Mouse (Mus musculus) splenic B cell, adult 2 months (primary cell): ENCODE data around the gene Susd1.
A peak's percentile ranks its signal among the peaks of the same experiment; 100 is the strongest.
"Not testable (repeated sequence)": the region's sequence is repeated elsewhere in the genome, so short reads cannot be mapped to it uniquely, and the experiment has no call there.

Experiments
- DNase-seq: peaks from one replicate; pipeline ENCODE4 v3.0.0-alpha.2; 2011; ENCODE audit warnings: low read depth, low spot score
- H3K27me3 ChIP-seq: 2 replicates; pipeline ENCODE4 v1.6.1; 2012; ENCODE audit warnings: mild to moderate bottlenecking, low read length, moderate library complexity, mixed read lengths; ENCODE audit not compliant: control insufficient read depth, poor library complexity, insufficient read depth, severe bottlenecking
- H3K36me3 ChIP-seq: 2 replicates; pipeline ENCODE4 v1.6.1; 2012; ENCODE audit warnings: mild to moderate bottlenecking, low read length, moderate library complexity, mixed read lengths; ENCODE audit not compliant: control insufficient read depth, poor library complexity, insufficient read depth, severe bottlenecking

The Susd1 gene

DNA sequence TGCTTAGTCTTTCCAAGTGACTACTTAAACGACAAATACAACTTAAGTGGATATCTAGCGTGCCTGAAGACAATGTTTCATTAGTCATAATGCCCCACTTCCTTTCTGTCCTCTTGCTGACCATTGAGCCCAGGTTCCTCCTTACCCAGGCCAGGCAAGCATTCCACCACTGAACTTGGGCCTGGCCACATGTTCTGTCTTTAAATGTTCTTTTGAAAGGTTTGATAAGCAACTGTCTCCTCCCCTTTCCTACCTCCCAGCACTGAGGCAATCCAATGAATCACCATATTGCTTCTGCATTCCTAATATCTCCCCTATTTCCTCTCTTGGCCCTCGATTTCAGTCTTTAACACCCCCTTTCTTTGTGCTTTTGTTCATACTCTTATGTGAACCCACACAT is 143.8 kb downstream of the Susd1 start:
- DNase-seq: no peak
- no peaks in the 10 kb centered on the region for H3K27me3 ChIP-seq
- 0 out of 2 replicates have a peak, but pooled peaks cover 3% of the 10 kb centered on the region for H3K36me3 ChIP-seq

DNA sequence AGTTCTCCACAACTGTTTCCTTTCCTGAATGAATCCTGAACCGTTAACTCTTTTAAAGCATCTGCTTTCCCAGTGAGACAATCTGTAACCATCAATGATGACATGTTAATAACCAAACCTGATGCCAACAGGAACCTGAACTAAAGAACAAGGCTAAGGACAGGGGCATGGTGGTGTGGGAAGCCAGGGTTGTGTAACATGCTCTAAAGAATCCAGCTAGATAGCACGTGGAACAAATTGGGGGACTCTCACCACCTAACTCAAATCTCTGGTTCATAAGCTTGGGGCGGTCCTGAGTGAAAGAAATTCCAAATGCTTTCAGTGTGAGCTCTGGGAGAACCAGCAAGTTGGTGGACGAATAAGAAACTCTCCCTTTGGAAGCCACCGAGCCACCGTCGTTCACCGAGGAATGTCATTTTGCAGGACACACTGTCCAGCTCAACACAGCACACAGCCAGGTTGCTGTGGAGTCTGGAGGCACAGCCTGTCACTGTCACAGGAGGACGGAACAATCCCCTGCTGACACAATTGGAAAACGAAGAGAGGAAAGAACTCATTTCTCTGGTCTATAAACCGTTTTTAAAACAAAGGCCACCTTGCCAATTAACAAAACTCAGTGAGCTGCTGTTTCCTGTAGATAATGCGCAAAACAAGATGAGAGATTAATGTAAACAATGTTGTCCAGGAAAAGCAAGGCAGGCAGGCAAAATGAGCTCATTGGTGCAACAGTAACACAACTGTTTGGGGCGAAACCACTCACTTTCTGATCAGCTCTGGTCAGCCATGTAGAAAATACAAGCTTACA is 146.3 kb downstream of the Susd1 start:
- no peaks in the 10 kb centered on the region for H3K27me3 ChIP-seq
- DNase-seq: no peak
- 0 out of 2 replicates have a peak, but pooled peaks cover 2% of the 10 kb centered on the region for H3K36me3 ChIP-seq

DNA sequence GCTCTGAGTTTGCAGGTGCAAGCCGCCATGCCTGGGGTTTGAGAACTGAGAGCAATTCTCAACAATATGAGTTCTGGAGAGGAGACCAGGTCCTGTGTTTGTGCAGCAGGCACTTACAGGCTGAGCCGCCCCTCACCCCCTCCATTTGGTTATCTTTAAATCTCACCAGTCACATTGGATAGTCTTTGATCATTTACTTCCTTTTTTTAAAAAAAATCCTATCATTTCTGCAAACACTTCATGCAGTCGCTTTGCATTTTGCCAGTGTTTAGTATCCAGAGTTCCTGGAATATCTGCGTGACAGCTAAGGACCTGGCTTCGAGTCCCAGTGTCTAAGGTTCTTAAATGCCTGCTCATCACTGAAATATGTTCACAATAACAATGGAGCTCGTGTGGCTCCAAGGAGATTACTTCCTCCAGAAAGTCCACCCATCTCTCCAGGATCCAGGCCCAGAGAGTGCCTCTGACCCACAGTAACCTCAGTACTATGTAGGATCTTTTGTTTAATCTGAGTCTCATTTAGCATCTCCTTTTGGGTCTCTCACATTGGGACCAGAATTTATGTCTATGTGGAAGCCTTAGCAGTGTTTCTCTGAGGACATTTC is 147.4 kb downstream of the Susd1 start:
- Histone ChIP-seq H3K27me3 (no peaks in the 10 kb centered on the region), H3K36me3 (0 out of 2 replicates have a peak, but pooled peaks cover 2% of the 10 kb centered on the region)
- DNase-seq: no peak

- peak; percentile 75 for DNase-seq
- peaks cover 2% of the 10 kb centered on the region; the same call in 1 of the 2 replicates for H3K36me3 ChIP-seq
- no peaks in the 10 kb centered on the region for H3K27me3 ChIP-seq
Observed at GRCm38 (mm10) chr4:59287103-59287502, 151.3 kb downstream of the Susd1 start.

DNA sequence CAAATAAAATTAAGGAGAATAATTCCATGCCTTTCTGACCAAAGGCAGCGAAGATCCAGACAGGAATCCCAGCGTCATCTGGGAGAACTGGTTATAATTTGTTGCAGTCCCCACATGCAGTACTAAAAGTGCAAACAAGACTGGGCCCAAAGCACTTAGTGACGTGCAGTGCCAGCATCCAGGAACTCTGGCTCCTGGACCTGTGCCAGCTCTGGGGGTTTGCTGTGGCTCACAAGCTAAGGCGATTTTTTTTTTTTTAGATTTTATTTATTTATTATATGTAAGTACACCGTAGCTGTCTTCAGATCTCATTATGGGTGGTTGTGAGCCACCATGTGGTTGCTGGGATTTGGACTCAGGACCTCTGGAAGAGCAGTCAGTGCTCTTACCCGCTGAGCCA is 152.1 kb downstream of the Susd1 start:
- not testable (repeated sequence) for H3K36me3 ChIP-seq, H3K27me3 ChIP-seq
- peak; percentile 34 for DNase-seq

DNA sequence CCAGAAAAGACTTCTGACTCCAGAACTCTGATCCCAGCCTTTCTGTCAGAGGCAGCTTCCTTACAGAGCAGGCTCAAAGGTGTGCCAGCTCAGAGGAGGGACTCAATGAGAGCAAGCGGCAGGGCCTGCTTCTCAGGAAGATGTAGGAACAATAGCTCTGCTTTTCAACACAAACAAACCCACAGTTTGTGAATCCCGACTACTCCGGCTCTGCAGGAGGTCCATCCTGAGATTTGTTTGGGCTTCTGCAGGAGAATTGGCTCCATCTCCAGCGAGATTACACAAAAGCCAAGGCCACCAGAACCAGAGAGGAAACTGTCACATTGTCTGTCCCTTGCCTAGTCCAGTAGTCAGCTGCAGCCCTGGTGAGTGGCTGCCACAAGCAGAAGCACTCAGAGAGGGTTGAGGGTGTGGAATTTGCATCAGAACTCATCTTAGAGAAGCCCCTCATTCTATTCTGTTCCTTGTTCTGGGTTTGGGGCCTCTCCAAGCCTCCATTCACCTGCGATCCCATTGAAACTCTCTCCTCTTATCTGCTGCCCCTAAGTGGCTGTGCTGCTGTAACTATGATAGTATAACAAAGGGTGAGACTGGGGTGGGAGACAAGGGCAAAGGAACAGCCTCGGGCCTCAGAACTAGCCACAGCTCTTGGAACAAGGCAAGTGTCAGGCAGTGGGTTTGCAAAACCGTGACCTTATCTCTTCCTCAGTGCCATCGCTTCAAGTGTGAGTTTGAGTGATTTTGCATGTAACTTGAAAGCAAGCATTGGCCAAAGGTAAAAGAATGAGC is 155.5 kb downstream of the Susd1 start:
- Histone ChIP-seq H3K27me3 (no peaks in the 10 kb centered on the region), H3K36me3 (no peaks in the 10 kb centered on the region; the same call in 1 of the 2 replicates)
- DNase-seq: no peak

- no peaks in the 10 kb centered on the region for H3K27me3 ChIP-seq
- DNase-seq: no peak
Observed at GRCm38 (mm10) chr4:59282137-59282536, 156.3 kb downstream of the Susd1 start.

DNA sequence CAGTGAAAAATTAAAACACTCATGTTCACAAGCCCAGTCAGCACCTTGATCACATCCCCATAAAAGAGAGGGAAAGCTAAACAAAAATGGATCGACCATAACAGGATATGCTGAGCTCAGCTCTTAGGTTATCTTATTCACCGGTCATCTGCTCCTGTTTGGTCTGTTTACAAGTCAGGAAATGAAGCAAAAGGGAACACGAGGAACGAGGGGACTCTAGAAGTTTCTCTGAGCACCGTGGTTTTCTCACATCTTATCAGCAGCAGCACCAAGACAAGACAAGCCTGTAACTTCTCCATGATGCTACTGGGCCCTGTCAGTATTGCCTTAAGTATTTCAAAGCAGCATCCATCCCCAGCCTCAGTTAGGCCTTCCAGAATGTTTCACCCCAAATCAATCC is 157.6 kb downstream of the Susd1 start:
- no peak for DNase-seq
- no peaks in the 10 kb centered on the region; the same call in 1 of the 2 replicates for H3K36me3 ChIP-seq
- H3K27me3 ChIP-seq: no peaks in the 10 kb centered on the region

More at GRCm38 (mm10) chr4:59282137-59282536, 156.3 kb downstream of the Susd1 start:
- H3K36me3 ChIP-seq: no peaks in the 10 kb centered on the region; the same call in 1 of the 2 replicates

DNA sequence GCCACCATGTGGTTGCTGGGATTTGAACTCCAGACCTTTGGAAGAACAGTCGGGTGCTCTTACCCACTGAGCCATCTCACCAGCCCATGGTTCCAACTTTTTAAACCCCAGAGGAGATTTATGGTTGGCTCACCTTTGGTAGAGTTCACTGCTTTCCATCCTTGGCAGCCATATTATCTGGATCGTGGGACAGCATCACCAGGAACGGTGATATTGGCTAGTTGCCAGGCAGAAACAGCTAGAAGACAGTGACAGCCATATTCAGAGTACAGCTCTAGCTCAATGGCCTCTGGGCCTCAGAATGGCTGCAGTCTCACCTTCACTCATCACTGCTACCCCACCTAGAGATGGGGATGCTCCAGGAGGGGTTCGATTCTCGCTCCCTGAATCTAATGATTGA is 159.3 kb downstream of the Susd1 start:
- H3K36me3 ChIP-seq: no peaks in the 10 kb centered on the region; the same call in 1 of the 2 replicates
- DNase-seq: no peak

DNA sequence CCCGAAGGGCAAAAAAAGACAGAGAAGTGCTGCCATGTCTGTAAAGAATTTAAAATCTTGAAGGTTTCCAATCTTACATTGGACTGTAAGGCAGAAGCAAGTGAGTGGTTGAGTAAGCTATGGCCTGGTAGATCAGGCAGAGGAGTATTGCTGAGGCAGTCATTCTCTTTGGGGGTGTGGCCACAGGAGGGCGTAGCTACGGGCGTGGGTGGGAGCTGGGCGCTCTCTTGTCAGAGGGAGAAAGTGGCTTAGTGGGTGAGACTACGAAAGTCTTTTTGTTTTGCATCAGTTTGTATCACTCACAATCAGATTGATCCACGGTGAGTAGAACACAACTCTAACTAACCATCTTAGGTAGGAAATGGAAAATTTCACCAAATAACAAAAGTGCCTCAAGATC is 160.0 kb downstream of the Susd1 start:
- Histone ChIP-seq H3K27me3 (no peaks in the 10 kb centered on the region), H3K36me3 (no peaks in the 10 kb centered on the region; the same call in 1 of the 2 replicates)
- DNase-seq: peak; percentile 31

More for the DNA sequence above, 159.3 kb downstream of the Susd1 start:
- H3K27me3 ChIP-seq: no peaks in the 10 kb centered on the region

GRCm38 (mm10) chr4:59277958-59278357 is 160.5 kb downstream of the Susd1 start:
- no peak for DNase-seq

DNA sequence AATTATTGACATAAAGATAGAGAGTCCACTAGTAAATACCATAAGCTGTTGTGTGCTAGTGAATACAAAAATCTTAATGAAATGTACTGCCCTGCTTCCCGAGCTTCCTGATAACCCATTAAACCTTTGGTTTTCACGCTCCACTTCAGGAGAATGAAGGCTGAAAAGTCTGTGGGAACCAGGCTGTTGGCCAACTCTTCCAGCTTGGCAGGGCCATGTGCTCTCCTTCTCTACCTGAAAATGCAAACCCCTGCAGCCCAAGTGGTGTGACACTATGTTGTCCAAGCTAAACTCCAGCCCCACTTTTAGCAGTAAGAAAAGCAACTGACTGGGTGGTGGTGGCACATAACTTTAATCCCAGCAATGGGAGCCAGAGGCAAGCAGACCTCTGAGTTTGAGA is 162.5 kb downstream of the Susd1 start:
- H3K36me3 ChIP-seq: no peaks in the 10 kb centered on the region
- no peak for DNase-seq
- no peaks in the 10 kb centered on the region for H3K27me3 ChIP-seq

More at GRCm38 (mm10) chr4:59277958-59278357, 160.5 kb downstream of the Susd1 start:
- no peaks in the 10 kb centered on the region; the same call in 1 of the 2 replicates for H3K36me3 ChIP-seq
- no peaks in the 10 kb centered on the region for H3K27me3 ChIP-seq

DNA sequence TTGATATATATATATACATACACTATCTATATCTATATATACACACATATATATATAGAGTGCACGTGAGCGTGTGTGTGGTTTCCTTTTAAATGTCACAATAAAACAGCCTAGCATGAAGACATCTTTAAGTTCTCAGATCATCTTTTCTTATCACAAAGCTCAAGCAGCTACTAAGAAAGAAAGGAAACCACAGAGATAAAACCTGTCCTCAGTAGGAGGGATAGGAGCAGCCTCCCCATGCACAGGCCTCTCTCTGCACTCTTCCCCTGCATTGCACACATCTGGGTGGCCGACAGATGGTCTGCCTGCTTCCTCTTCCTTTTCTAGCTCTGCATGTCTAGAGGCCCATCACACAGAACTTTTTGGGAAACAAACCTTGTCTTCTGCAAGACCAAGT is 162.9 kb downstream of the Susd1 start:
- H3K36me3 ChIP-seq: no peaks in the 10 kb centered on the region
- peak; percentile 46 for DNase-seq
- no peaks in the 10 kb centered on the region for H3K27me3 ChIP-seq

DNA sequence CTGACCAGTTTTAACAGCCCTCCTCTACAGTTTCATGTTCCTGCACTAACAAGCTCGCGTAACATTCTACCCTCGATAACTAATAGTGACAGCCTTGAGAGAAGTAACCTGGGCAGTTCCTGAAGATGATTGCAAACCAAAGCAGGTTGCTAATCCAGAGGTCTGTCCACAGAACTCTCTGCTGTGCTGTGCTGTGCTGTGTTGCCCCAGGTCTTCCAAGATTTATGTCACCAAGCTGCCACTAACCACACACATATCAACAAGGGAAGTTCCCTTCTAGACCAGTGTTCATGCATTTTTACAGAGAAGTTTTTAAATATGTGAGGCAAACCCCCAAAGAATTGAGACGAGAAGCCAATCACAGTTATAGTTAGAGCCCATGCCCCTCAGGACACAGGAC is 164.3 kb downstream of the Susd1 start:
- Histone ChIP-seq H3K36me3 (no peaks in the 10 kb centered on the region), H3K27me3 (no peaks in the 10 kb centered on the region)
- no peak for DNase-seq

DNA sequence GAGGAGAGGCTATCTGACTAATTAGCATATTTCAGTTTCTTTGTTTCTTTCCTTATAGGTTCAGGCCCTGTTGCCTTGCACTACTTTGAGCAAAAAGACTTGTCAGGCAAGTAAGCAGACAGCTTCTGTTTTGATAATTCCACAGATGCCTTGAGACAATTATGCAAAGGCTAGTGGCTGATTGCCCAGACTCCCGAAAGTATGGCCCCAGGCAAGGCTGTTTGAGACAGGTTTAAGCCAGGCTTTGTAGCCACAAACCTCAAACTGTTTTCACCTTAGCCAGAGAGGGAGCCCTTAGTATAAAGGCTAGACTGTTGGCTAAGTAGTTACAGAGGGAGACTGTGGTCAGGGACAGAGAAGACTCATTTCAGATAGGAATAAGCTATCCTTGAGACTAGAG is 165.1 kb downstream of the Susd1 start:
- no peaks in the 10 kb centered on the region for H3K27me3 ChIP-seq
- no peak for DNase-seq

More for the DNA sequence above, 165.1 kb downstream of the Susd1 start:
- no peaks in the 10 kb centered on the region for H3K36me3 ChIP-seq
